Mouse (Mus musculus) stomach, embryonic 14.5 days (tissue): ENCODE measurements around the gene Gpr142. TPM values are rescaled to one million over a fixed set of nuclear protein-coding genes. Genes with fewer than 3 reads are reported as not detected.
A peak's percentile ranks its signal among the peaks of the same experiment; 100 is the strongest.

ENCODE experiments used
- ATAC-seq: fragments of 200-750 bp; cut with Nextera tagmentation; 2 replicates; pipeline ENCODE4 v1.8.0; 2017; ENCODE audit warnings: low read depth, moderate TSS enrichment; ENCODE audit not compliant: insufficient number of reproducible peaks, insufficient read depth, low FRiP score
- H3K27ac ChIP-seq: fragments of 300-500 bp; sonication (generic); 2 replicates; pipeline ENCODE4 v1.5.1; 2014; ENCODE audit warnings: mild to moderate bottlenecking, low read length, moderate library complexity, mixed read lengths
- H3K27me3 ChIP-seq: fragments of 300-500 bp; sonication (generic); 2 replicates; pipeline ENCODE4 v1.6.1; 2014; ENCODE audit warnings: low read length, control low read depth, mixed read lengths; ENCODE audit not compliant: control insufficient read depth, insufficient read depth
- H3K36me3 ChIP-seq: fragments of 300-500 bp; sonication (generic); 2 replicates; pipeline ENCODE4 v1.6.1; 2014; ENCODE audit warnings: mild to moderate bottlenecking, control low read depth, low read length, moderate library complexity, mixed read lengths; ENCODE audit not compliant: control insufficient read depth, insufficient read depth
- H3K4me1 ChIP-seq: fragments of 300-500 bp; sonication (generic); 2 replicates; pipeline ENCODE4 v1.6.1; 2014; ENCODE audit warnings: low read length, control low read depth, mixed read lengths; ENCODE audit not compliant: control insufficient read depth, insufficient read depth
- H3K4me2 ChIP-seq: fragments of 300-500 bp; sonication (generic); replicated peaks from 2 replicates; pipeline ENCODE4 v1.6.1; 2014; ENCODE audit warnings: low read depth, low read length, control low read depth
- H3K4me3 ChIP-seq: fragments of 300-500 bp; sonication (generic); 2 replicates; pipeline ENCODE4 v1.5.1; 2014; ENCODE audit warnings: low read depth, low read length, control low read depth
- H3K9ac ChIP-seq: fragments of 300-500 bp; sonication (generic); replicated peaks from 2 replicates; pipeline ENCODE4 v1.6.1; 2014; ENCODE audit warnings: low read depth, mild to moderate bottlenecking, control low read depth, low read length, moderate library complexity, mixed read lengths
- H3K9me3 ChIP-seq: fragments of 300-500 bp; sonication (generic); 2 replicates; pipeline ENCODE4 v1.6.1; 2016; ENCODE audit warnings: low read depth, low read length, control low read depth; ENCODE audit not compliant: control insufficient read depth
- WGBS: fragments of 180-500 bp; shearing (Covaris S2); extraction: QIAGEN DNeasy Blood & Tissue Kit; methylation state at CpG from one replicate; pipeline ENCODE4 v1.1.7; 2014; 5-methylcytosine and 5-hydroxymethylcytosine counted together
- polyA plus RNA-seq: library from polyadenylated mRNA; unstranded; fragments of >200 nt; fragmentation: Nextera tagmentation; extraction: Ambion mirVana; gene quantifications from 2 replicates; pipeline ENCODE4 v1.2.1, GENCODE M21; 2014

The Gpr142 gene
- polyA plus RNA-seq, 1 experiment from 2014 or later: 0.23 TPM

DNA sequence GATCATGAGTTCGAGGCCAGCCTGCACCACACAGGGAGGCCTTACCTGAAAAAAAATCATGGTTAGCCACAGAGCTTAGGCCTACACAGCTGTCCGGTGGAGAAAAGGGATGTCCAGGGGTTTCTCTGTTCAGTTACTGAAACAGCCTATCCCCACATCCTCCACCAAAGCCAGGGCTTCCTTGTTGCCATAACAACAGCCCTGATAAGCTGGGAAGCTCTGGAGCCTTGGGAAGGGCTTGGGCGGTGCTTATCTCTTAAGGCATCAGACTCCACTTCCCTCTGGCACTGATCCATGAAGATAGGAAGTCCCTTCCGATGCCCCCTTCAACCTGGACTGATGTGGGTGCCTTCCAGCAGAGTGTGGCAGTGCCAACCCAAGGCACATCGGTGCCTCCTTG is 34.4 kb downstream of the Gpr142 start:
- Histone ChIP-seq H3K27ac (no peak overlapping the region), H3K36me3 (no peaks in the 10 kb centered on the region), H3K4me1 (peaks cover 14% of the 10 kb centered on the region), H3K9ac (no peak overlapping the region), H3K4me3 (no peak overlapping the region), H3K9me3 (no peaks in the 10 kb centered on the region), H3K4me2 (no peak overlapping the region), H3K27me3 (no peaks in the 10 kb centered on the region)
- 46% methylated on average over 5 of the region's 5 CpGs for WGBS
- ATAC-seq: no peak

DNA sequence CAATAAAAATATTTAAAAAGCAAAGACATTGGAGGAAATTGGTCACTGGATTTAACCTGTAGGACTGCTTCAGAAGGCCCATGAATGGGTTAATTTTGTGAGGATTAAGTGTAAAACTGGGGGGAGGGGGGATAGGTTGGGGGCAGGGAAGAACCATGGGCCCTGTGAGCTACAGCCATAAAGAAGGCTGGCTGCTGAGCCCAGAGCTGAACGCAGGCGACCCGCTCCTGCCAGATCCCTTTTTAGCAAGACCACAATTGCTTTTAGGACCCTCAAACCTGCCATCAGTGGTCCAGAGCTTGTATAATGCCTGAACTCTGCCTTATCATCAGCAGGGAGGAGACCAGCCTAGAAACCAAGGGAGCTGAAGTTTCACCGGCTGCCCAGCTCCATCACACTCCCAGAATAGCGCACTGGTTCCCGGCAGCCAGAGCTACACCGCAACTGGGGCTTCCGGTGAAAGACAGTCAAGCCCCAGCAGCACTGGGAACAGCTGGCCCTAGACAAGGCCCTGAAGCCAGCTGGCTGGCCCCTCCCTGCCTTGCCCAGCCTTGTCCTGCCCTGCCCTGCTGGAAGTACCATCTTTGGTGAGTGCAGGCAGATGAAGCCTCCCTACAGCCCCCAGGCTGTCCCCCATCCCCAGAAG is 45.2 kb downstream of the Gpr142 start:
- Histone ChIP-seq H3K36me3 (no peaks in the 10 kb centered on the region), H3K9ac (no peak overlapping the region), H3K27me3 (no peaks in the 10 kb centered on the region), H3K4me2 (0 out of 2 replicates have a peak overlapping the region, but pooled peaks have one; percentile 5), H3K4me1 (peaks cover 13% of the 10 kb centered on the region), H3K9me3 (no peaks in the 10 kb centered on the region), H3K4me3 (no peak overlapping the region), H3K27ac (peak overlapping the region; percentile 44; the same call in 1 of the 2 replicates)
- no peak for ATAC-seq
- 9% methylated on average over 8 of the region's 8 CpGs for WGBS

DNA sequence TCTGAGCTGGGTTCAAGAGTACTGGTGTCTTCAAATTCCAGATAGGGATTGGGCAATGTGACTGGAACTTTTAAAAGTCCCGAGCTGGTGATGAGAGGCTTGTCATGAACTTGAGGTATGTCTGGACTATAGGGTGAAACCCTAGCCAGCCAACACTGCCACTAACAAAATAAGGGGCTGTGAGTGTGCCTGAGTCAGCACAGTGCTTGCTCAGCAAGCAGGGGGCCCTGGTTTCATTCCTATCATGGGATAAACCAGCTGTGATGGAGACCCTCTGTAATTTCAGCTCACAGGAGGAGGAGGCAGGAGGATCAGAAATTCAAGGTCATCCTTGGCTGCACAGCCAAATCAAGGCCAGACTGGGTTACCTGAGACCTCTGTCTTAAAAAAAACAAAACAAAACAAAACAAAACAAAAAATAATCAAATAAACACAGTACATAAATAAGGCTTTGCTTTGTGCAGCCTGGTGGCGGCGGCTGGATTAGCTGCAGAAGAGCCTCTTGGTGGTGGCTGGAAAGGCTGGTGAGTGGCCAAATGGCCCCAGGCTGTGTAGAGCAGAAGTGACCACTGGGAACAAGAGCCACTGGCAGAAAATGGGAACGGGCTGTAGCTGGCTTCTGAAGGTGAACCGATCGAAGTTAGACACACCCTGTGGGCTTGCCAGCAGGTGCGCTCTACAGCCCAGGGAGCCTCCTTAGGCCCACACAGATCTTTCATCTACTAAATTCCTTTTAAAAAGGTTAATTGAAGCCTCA is 45.9 kb downstream of the Gpr142 start:
- H3K4me2 ChIP-seq: no peak overlapping the region

DNA sequence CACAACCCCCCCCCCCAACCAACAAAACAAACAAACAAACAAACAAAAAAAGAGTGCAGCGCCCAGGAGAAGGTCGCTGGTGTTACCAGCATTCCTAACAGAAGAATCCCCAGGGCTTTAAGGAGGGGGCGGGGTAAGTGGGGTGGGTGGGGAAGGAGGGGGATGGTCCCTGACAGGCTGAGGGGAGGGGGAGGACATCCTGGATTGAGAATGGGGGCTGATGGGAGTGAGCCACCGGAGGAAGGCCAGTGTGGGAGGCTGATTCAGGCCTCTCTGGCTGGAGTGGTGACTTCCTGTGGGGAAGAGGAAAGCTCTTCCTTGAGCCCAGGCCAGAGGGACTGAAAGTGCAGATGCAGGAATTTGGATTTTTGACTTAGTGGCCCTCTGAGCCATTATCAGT is 47.6 kb downstream of the Gpr142 start:
- Histone ChIP-seq H3K4me1 (peaks cover 24% of the 10 kb centered on the region), H3K27ac (no peak overlapping the region), H3K36me3 (no peaks in the 10 kb centered on the region), H3K4me3 (no peak overlapping the region), H3K9me3 (no peaks in the 10 kb centered on the region), H3K9ac (no peak overlapping the region), H3K27me3 (no peaks in the 10 kb centered on the region), H3K4me2 (no peak overlapping the region)
- no peak for ATAC-seq
- WGBS: 77% methylated on average over 4 of the region's 4 CpGs

More for the DNA sequence above, 45.9 kb downstream of the Gpr142 start:
- ATAC-seq: no peak
- Histone ChIP-seq H3K9me3 (no peaks in the 10 kb centered on the region), H3K9ac (no peak overlapping the region), H3K27ac (peak overlapping the region; percentile 44; the same call in 1 of the 2 replicates), H3K4me1 (peaks cover 15% of the 10 kb centered on the region), H3K27me3 (no peaks in the 10 kb centered on the region), H3K4me3 (no peak overlapping the region), H3K36me3 (no peaks in the 10 kb centered on the region)
- 60% methylated on average over 7 of the region's 7 CpGs for WGBS

DNA sequence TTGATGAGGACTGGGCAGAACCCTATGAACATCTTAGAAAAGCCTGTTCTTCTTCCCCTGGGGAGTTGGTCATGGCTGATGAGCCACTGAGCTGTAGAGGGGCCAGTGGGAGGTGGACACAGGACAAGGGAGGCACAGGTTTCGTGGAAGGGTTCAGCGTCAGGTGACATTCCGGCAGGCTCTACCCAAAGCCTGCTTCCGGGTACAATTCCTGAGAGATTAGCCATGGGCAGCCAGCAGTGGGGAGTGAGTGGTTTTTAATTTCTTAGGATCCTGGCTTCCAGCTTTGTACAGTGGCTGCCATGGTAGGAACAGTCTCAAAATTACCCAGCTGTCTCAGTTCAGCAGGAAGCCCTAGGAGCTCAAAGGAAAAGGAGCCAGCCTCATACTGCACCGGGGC is 48.3 kb downstream of the Gpr142 start:
- H3K9ac ChIP-seq: no peak overlapping the region
- WGBS: 78% methylated on average over 5 of the region's 5 CpGs
- ATAC-seq: no peak
- no peak overlapping the region for H3K4me2 ChIP-seq
- H3K4me1 ChIP-seq: peaks cover 24% of the 10 kb centered on the region
- H3K27ac ChIP-seq: no peak overlapping the region
- no peaks in the 10 kb centered on the region for H3K36me3 ChIP-seq
- H3K27me3 ChIP-seq: no peaks in the 10 kb centered on the region
- H3K4me3 ChIP-seq: no peak overlapping the region
- no peaks in the 10 kb centered on the region for H3K9me3 ChIP-seq

DNA sequence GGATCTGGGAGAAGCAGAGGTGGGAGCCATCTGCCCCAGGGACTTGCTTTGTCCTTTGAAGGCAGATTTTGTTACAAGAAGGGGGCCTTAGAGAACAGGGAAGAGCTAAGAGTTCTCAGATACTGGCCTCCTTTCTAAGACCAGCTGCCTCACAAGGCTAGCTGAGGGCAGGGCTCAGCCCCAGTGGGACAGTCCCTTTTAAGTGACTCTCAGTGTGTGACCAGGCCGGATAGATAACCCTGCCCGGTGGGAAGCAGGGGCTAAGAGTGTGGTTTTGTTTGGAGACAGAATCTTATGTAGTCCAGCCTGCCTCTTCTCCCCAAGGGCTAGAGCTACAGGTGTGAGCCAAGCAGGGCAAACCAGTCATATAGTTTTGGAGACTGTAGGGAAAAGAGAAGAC is 50.8 kb downstream of the Gpr142 start:
- no peak overlapping the region; the same call in 1 of the 2 replicates for H3K4me2 ChIP-seq

DNA sequence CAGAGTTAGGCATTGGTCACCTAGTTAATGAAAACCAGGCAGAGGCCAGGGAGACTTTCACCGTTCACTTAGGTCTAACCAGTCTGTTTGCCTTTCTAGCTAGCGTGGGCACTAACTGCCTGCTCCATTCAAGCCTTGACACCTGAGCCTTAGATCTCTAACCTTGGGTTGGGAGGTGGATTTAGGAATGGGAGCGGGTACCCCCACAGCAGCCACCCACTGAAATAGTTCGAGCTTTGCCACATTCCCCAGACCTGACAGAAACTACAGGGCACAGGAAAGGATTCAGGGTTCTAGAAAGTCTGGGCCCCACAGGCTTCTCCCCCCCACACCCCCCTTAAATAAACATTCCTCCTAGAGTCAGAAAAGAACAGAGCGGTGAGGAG is 51.3 kb downstream of the Gpr142 start:
- Histone ChIP-seq H3K9ac (no peak overlapping the region), H3K36me3 (no peaks in the 10 kb centered on the region), H3K4me1 (peaks cover 23% of the 10 kb centered on the region; the same call in 1 of the 2 replicates), H3K27ac (peak overlapping the region; percentile 93), H3K4me3 (peak overlapping the region; percentile 74; the same call in 1 of the 2 replicates), H3K4me2 (peak overlapping the region; percentile 97), H3K9me3 (no peaks in the 10 kb centered on the region), H3K27me3 (no peaks in the 10 kb centered on the region)
- peak; percentile 33; the same call in 1 of the 2 replicates for ATAC-seq
- WGBS: 23% methylated on average over 5 of the region's 5 CpGs

More for the DNA sequence above, 50.8 kb downstream of the Gpr142 start:
- no peak for ATAC-seq
- H3K27me3 ChIP-seq: no peaks in the 10 kb centered on the region
- WGBS: 11% methylated on average over 2 of the region's 2 CpGs
- H3K4me1 ChIP-seq: peaks cover 26% of the 10 kb centered on the region
- H3K9me3 ChIP-seq: no peaks in the 10 kb centered on the region
- H3K36me3 ChIP-seq: no peaks in the 10 kb centered on the region
- no peak overlapping the region for H3K4me3 ChIP-seq
- H3K9ac ChIP-seq: no peak overlapping the region
- peak overlapping the region; percentile 93 for H3K27ac ChIP-seq

DNA sequence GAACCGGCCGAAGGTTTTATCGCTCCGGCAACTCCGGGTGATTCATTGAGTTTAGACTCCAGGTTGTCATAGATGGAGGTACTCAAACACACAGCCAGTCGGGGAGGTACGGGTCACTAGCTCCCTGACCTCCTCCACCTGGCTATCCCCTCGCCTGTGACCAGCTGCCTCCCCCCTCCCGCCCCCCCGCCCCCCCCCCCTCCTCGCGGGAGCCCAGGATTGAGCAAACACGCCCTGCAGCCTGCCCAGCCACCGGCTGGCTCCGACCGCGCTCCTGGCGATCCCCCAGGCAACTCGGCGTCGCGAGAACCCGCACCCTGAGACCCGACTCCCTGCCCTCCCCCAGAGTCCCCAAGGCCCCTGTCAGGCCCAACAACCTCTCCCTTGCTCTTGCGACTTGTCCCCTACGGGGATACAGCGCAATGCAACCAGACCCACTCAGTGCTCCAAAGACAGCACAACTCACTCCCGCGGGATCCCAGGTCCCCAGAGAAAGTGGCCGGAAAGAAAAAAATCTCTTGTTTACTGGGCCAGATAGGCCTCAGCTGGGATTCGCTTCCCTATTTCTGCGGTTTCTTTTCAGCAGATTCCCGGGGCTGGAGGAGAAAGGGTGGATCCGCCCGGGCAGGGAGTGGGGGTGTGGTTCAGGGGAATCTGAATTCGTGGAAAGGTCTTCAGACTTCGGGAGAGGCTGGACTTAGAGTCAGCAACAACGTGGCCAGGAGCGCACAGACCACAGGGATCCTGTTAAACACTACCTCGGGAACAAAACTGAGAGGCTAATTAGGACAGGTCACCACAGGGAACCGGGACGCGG is 51.9 kb downstream of the Gpr142 start, which contains the start of gene Gprc5c:
TSS of gene Gprc5c (plus strand) at position 701 of the 817 bp plus-strand sequence.
- ATAC-seq: peak; percentile 51
- WGBS: under 1% methylated on average over 34 of the region's 43 CpGs
- Histone ChIP-seq H3K4me1 (peaks cover 23% of the 10 kb centered on the region; the same call in 1 of the 2 replicates), H3K4me3 (peak within 1 kb of the TSS; percentile 74), H3K27me3 (no peaks in the 10 kb centered on the region), H3K9me3 (no peaks in the 10 kb centered on the region), H3K27ac (peak within 1 kb of the TSS; percentile 93), H3K36me3 (no peaks in the 10 kb centered on the region), H3K9ac (peak within 1 kb of the TSS; percentile 78), H3K4me2 (peak within 1 kb of the TSS; percentile 97)
